Mouse (Mus musculus): ENCODE measurements at regions not wholly inside any gene's neighbourhood (a gene's known extent, or its start where the extent isn't known, plus 50 kb on each side); places are given as distances from the start of the nearest gene placed in this dataset.

DNA sequence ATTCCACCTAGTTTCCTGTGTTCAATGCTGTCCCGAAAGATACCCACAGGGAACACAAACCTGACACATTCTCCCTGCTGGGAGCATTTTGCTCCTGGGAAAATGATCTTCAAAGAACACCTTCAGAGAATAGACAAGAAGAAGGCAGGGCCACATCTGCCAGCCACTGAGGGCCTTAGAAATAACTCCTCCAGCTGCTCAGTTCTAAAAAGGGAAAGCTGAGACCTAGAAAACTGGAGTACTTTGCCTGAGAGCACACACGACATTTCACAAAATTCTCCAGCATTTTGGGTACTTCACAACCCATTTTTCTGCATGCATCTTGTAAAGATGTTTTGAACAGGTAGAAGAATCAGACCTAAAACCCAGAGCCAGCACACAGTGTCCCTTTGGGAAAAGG, 519.6 kb downstream of the Insc start:
- Histone ChIP-seq H3K4me1 (replicated peaks) (0 out of 2 replicates have a peak, but pooled peaks cover 4% of the 10 kb centered on the region), H3K36me3 (no peaks in the 10 kb centered on the region), H3K27me3 (no peaks in the 10 kb centered on the region), H3K9ac (no peak overlapping the region), H3K27ac (no peak overlapping the region), H3K4me2 (no peak overlapping the region), H3K9me3 (no peaks in the 10 kb centered on the region), H3K4me3 (no peak overlapping the region)
- no peak for ATAC-seq (ENCODE audit: low FRiP score)
- 84% methylated on average over 2 of the region's 2 CpGs for WGBS

DNA sequence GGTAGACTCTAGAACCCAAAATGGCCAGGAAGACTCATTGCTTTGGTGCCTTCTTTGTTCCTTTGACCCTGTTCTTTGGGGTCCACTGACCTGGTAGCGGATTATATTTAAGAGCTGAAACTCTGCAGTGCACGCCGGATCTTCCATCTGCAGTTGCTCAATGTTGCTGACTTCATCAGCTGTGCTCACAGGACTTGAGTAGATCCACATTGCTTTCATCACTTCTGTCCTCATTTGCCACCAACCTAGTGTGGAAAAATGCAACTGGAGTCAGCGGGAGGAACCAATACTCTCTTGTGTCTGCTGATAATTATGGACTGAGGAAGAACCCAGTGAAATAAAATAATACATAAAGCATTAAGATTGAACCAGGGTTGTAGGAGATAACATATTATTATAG, 522.6 kb downstream of the Insc start:
- H3K4me2 ChIP-seq: no peak overlapping the region
- H3K4me1 ChIP-seq (replicated peaks): no peaks in the 10 kb centered on the region
- no peak overlapping the region for H3K9ac ChIP-seq
- H3K36me3 ChIP-seq: no peaks in the 10 kb centered on the region
- 94% methylated on average over 4 of the region's 4 CpGs for WGBS
- ATAC-seq (ENCODE audit: low FRiP score): no peak
- H3K4me3 ChIP-seq: no peak overlapping the region
- H3K27ac ChIP-seq: no peak overlapping the region
- H3K9me3 ChIP-seq: no peaks in the 10 kb centered on the region
- H3K27me3 ChIP-seq: no peaks in the 10 kb centered on the region

DNA sequence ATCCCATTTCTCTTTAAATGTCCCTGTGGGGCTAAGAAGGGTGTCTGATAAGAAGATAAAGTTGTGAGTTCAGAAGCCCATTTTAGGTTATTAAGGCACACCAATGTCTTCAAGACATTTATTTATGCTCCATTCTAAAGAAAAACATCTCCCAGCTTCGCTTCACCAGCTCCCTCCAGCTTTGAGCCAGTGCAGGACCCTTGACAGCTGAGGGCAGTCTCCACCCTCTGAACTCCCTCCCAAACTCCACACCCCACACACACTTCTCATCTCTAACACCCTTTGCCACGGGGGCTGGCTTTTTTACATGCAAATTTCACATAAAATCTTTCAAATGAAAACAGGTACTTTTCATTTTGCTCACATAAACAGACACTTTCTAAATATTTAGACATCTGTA, 527.3 kb downstream of the Insc start:
- WGBS: 30% methylated on average over 2 of the region's 2 CpGs
- H3K36me3 ChIP-seq: no peaks in the 10 kb centered on the region
- H3K4me1 ChIP-seq (replicated peaks): no peaks in the 10 kb centered on the region

DNA sequence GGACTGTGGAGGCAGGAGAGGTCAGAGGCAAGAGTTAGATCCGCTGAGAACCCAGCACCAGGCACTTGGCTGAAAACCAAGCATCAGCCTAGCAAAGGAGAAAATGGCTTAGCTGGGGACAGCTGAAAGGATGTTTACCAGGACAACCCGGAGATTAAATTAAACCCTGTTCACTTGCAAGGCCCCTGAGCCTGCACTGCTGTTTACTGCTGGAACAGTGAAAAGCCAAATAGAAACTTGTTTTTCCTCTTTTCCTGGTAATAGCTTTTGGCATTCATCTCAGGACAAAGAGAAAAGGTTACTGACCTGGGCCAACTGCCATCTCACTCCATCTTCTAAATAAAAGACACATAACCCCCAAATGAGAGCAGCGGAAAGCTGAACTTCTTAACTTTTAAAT, 531.3 kb downstream of the Insc start:
- Histone ChIP-seq H3K4me1 (replicated peaks) (no peaks in the 10 kb centered on the region), H3K4me3 (no peak overlapping the region), H3K9me3 (no peaks in the 10 kb centered on the region), H3K4me2 (no peak overlapping the region), H3K27me3 (no peaks in the 10 kb centered on the region), H3K36me3 (no peaks in the 10 kb centered on the region), H3K9ac (no peak overlapping the region), H3K27ac (no peak overlapping the region)
- no peak for ATAC-seq (ENCODE audit: low FRiP score)
- WGBS: 47% methylated on average over 3 of the region's 3 CpGs

More for the DNA sequence above, 527.3 kb downstream of the Insc start:
- no peak overlapping the region for H3K27ac ChIP-seq
- ATAC-seq (ENCODE audit: low FRiP score): no peak
- no peak overlapping the region for H3K4me3 ChIP-seq
- H3K27me3 ChIP-seq: no peaks in the 10 kb centered on the region
- H3K4me2 ChIP-seq: no peak overlapping the region
- H3K9ac ChIP-seq: no peak overlapping the region
- no peaks in the 10 kb centered on the region for H3K9me3 ChIP-seq

DNA sequence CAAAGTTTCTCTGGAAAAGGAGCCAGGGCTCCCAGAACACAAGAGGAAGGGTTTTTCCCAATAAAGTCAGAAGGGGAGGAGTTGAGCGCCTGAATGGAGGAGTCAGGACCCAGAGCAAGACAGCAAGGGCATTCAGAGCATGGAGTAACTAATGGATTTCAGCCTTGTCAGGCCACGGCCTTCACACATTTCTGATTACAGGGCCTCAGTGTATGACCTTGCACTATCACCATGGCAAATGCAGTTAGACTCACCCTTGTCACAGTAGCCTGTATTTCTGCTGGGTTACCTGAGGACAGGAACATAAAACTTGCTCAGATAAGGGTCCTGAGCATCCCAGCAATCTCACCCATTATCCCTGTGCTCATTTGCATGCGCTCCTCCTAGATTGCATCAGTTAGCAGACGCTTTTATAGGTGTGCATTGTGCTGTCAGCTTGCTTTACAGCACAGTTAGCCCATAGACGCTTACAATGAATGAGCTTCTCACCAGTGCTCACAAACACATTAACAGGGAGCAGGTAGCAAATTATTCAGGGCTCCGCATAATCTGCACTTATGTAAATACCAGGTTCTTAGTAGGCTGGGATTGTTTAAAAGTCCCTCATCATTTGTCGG, 547.4 kb downstream of the Insc start:
- Histone ChIP-seq H3K27ac (no peak overlapping the region), H3K4me1 (replicated peaks) (peaks cover 15% of the 10 kb centered on the region), H3K9me3 (no peaks in the 10 kb centered on the region), H3K4me3 (no peak overlapping the region), H3K36me3 (no peaks in the 10 kb centered on the region), H3K4me2 (no peak overlapping the region), H3K9ac (no peak overlapping the region), H3K27me3 (no peaks in the 10 kb centered on the region; the same call in 1 of the 2 replicates)
- 37% methylated on average over 7 of the region's 7 CpGs for WGBS
- ATAC-seq (ENCODE audit: low FRiP score): no peak

DNA sequence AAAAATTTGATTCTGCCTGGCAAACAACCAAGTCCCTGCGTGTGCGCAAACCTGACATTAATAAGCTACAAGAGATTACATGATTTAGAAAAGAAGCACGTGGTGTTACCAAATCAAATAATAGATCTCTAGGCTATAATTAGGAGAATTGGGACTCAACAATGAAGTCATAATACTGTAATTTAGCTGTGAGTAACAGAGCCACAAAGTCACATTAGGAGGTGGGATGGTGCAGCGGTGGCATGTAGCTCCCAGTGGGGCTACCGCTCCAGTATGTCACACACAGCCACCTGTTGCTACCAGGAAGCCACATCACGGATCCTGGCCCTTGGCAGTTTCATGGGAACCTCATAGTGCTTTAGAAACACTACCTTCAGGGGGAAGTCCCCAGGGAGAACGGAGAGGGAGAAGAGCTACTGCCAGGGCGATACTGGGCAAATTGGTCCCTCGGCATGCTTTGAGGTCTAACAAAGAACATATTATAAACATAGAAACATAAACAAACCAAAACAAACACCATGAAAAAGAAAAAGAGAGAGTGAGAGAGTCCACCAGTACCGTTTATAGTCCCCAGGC, 551.2 kb downstream of the Insc start:
- no peak for ATAC-seq (ENCODE audit: low FRiP score)
- H3K9me3 ChIP-seq: no peaks in the 10 kb centered on the region
- no peaks in the 10 kb centered on the region; the same call in 1 of the 2 replicates for H3K27me3 ChIP-seq
- no peak overlapping the region for H3K4me3 ChIP-seq
- H3K4me1 ChIP-seq (replicated peaks): peaks cover 15% of the 10 kb centered on the region
- 62% methylated on average over 10 of the region's 10 CpGs for WGBS
- H3K9ac ChIP-seq: no peak overlapping the region
- H3K4me2 ChIP-seq: no peak overlapping the region
- H3K36me3 ChIP-seq: no peaks in the 10 kb centered on the region
- H3K27ac ChIP-seq: no peak overlapping the region

DNA sequence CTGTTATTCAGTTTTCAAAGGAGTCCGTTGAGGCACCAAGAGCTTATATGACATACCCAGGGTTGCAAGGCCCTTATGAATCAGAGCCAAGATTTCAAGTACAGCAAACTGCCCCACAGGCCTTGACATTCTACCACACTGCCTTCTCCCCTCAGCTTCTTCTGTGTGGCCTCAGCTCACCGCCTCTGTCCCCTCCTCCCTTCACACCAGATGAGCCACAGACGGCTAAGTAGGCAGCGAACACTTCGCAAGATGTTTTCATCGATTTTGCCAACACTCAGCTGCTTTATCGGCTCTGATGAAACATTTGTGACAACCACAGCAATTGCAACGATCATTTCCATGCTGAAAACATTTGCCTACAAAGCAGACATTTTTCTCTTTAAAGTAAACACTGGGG, 556.7 kb downstream of the Insc start:
- Histone ChIP-seq H3K27ac (no peak overlapping the region), H3K9ac (no peak overlapping the region), H3K9me3 (no peaks in the 10 kb centered on the region), H3K4me1 (replicated peaks) (0 out of 2 replicates have a peak, but pooled peaks cover 5% of the 10 kb centered on the region), H3K4me3 (no peak overlapping the region), H3K36me3 (no peaks in the 10 kb centered on the region), H3K27me3 (no peaks in the 10 kb centered on the region), H3K4me2 (no peak overlapping the region)
- no peak for ATAC-seq (ENCODE audit: low FRiP score)
- WGBS: 84% methylated on average over 8 of the region's 8 CpGs

DNA sequence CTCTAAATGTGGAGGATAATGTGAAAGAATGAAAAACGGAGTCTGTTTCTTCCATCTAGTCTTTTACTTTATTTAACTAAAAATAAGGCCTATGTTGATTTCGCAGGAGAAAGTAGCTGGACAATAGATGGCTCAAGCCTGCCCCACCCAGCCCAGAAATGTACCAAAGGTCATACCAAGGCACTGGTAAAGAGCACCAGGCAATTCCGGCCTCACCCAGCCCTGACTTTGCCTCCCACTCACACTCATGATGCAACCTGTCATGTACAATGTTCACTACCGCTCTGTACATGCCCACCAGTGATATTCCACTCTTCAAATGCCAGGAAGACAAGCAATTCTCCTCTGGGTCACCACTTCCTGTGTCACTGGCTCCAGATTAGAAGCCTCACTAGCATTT, 564.9 kb downstream of the Insc start:
- 93% methylated on average over 4 of the region's 4 CpGs for WGBS
- no peak overlapping the region for H3K4me2 ChIP-seq
- no peaks in the 10 kb centered on the region for H3K36me3 ChIP-seq
- no peaks in the 10 kb centered on the region for H3K27me3 ChIP-seq
- no peak overlapping the region for H3K4me3 ChIP-seq
- no peak overlapping the region for H3K9ac ChIP-seq
- peaks cover 12% of the 10 kb centered on the region for H3K4me1 ChIP-seq (replicated peaks)
- H3K9me3 ChIP-seq: no peaks in the 10 kb centered on the region
- no peak for ATAC-seq (ENCODE audit: low FRiP score)
- H3K27ac ChIP-seq: no peak overlapping the region

DNA sequence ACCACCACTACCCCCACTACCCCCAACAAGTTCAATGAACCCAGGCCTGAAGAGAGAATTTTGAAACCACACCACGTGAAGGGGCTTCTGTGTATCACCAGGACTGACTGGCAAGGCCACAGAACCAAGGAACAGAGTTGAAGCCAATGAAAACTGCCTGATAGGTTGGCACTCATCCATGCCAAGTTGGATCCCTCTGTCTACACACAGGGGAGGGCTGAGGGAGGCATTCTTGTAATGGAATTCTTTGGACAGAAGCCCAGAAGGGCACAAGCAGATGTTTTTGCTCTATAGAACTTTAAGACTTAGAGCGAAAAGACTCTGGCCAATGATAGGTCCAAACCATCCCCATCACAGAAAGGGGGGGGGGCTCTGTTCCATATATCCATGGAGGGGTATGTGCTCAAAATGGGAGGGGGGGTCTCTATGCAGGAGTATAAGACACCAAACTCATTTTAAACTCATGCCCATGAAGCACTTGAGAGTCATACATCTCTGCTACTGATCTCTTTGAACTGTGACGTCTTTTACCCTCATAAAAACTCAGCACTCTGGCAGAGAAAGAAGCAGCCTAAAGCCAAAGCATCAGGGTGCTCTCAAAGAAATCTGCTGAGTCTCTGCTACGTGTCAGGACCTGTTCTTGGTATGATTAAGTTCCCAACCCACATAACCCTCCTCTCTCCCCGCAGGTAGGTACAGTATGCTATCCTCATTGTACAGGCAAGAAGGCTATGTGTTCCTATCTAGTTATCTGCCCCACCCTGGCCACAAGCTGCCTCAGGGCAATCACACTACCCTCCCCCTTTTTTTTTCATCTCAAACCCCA, 567.1 kb downstream of the Insc start:
- Histone ChIP-seq H3K27ac (no peak overlapping the region), H3K4me2 (no peak overlapping the region), H3K4me3 (no peak overlapping the region), H3K9ac (no peak overlapping the region), H3K36me3 (no peaks in the 10 kb centered on the region), H3K9me3 (no peaks in the 10 kb centered on the region), H3K27me3 (no peaks in the 10 kb centered on the region), H3K4me1 (replicated peaks) (peaks cover 12% of the 10 kb centered on the region)
- 68% methylated on average over 5 of the region's 5 CpGs for WGBS
- peak; percentile 73 for ATAC-seq (ENCODE audit: low FRiP score)

DNA sequence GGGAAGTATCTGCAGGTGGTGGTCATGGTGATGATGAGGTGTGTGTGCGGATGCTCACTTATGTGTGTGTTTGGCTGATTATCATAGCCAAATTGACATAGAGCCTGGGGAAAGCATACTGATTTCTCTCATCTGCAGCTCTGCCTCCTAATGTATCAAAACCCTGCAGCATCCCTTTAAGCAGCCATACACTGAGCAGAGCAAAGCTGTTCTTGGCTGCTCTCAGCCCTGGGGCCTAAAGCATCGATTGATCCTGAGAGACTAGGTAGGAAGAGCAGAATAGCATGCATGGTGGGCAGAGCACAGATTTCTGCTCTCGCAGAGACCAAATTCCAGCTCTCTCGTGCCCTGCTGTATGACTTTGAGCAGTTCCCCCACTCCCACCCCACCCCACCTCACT, 576.0 kb downstream of the Insc start:
- no peak overlapping the region for H3K4me2 ChIP-seq
- H3K9ac ChIP-seq: no peak overlapping the region
- peaks cover 8% of the 10 kb centered on the region; the same call in 1 of the 2 replicates for H3K4me1 ChIP-seq (replicated peaks)
- no peaks in the 10 kb centered on the region for H3K9me3 ChIP-seq
- no peaks in the 10 kb centered on the region for H3K27me3 ChIP-seq
- H3K27ac ChIP-seq: no peak overlapping the region
- H3K36me3 ChIP-seq: no peaks in the 10 kb centered on the region
- no peak overlapping the region for H3K4me3 ChIP-seq
- WGBS: 66% methylated on average over 4 of the region's 4 CpGs
- no peak for ATAC-seq (ENCODE audit: low FRiP score)

DNA sequence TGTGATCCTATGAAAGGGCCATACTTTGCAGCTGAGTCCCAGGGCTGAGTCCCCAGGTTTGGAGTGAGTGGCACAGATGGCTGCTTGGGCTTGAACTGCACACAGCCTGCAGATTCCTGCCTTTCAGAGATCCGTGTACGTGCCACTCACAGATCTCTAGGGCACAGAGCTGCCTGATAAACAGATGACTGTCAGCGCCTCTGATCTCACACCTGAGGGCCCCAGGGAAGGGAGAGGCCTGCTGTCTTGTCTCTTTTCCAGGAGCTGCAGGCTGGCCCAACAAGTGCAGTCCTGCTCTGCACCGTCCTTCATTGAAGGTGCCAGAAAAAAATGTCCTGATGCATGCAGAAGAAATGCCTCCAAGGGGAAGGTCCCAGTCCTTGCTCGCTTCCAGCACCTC, 579.5 kb downstream of the Insc start:
- no peak overlapping the region for H3K27ac ChIP-seq
- H3K4me3 ChIP-seq: no peak overlapping the region
- H3K9ac ChIP-seq: no peak overlapping the region
- WGBS: 72% methylated on average over 5 of the region's 5 CpGs
- no peaks in the 10 kb centered on the region for H3K36me3 ChIP-seq
- no peaks in the 10 kb centered on the region for H3K27me3 ChIP-seq
- ATAC-seq (ENCODE audit: low FRiP score): no peak
- no peaks in the 10 kb centered on the region for H3K9me3 ChIP-seq
- no peak overlapping the region for H3K4me2 ChIP-seq
- H3K4me1 ChIP-seq (replicated peaks): peaks cover 8% of the 10 kb centered on the region; the same call in 1 of the 2 replicates

DNA sequence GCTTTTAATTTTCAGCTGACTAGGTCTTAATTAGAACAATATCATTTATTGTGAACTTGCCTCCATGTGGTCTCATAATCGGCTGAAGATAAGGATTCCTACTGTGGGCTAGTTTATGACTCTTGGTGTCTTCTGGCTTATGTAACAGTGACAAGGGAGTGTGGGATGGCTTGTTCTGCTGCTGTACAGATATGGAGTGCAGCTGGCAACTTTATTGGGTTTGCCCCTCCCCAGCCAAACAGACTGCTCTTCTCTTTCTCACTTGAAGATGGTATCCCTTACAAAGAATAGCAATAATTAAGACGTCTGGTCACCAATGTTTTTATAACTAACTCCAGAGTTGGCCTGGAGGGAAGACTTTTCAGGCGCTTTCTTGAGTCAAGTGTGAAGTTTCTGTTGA, 584.8 kb downstream of the Insc start:
- H3K4me1 ChIP-seq (replicated peaks): no peaks in the 10 kb centered on the region
- H3K9ac ChIP-seq: no peak overlapping the region
- H3K27ac ChIP-seq: no peak overlapping the region
- H3K4me3 ChIP-seq: no peak overlapping the region
- 85% methylated on average over 3 of the region's 3 CpGs for WGBS
- ATAC-seq (ENCODE audit: low FRiP score): no peak
- no peaks in the 10 kb centered on the region for H3K9me3 ChIP-seq
- H3K27me3 ChIP-seq: no peaks in the 10 kb centered on the region
- no peaks in the 10 kb centered on the region for H3K36me3 ChIP-seq
- no peak overlapping the region for H3K4me2 ChIP-seq

DNA sequence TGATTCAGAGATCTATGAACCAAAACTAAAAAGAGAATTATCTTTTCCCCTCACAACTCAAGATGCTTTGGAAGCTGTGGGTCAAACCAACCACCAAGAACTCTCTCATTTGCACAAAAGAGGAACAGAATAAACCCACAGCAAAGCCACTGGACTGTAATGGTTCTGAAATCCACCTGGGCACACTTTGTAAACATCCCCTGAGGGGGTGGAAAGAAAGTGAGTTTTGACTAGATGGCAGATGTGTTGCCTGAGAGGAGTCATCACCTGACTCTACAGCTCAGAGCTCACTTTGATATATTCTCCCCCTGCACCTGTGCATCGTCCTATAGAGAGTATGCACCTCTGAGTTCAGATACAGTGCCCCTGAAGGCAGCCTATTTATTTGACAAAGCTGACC, 588.2 kb downstream of the Insc start:
- H3K4me3 ChIP-seq: no peak overlapping the region
- H3K4me1 ChIP-seq (replicated peaks): no peaks in the 10 kb centered on the region
- no peaks in the 10 kb centered on the region for H3K36me3 ChIP-seq
- H3K4me2 ChIP-seq: no peak overlapping the region
- ATAC-seq (ENCODE audit: low FRiP score): no peak
- H3K9me3 ChIP-seq: no peaks in the 10 kb centered on the region
- no peak overlapping the region for H3K9ac ChIP-seq
- no peaks in the 10 kb centered on the region for H3K27me3 ChIP-seq
- WGBS: 93% methylated on average over 1 of the region's 1 CpGs
- no peak overlapping the region for H3K27ac ChIP-seq
